Mouse (Mus musculus): ENCODE results near the gene Cyp11a1.

DNA sequence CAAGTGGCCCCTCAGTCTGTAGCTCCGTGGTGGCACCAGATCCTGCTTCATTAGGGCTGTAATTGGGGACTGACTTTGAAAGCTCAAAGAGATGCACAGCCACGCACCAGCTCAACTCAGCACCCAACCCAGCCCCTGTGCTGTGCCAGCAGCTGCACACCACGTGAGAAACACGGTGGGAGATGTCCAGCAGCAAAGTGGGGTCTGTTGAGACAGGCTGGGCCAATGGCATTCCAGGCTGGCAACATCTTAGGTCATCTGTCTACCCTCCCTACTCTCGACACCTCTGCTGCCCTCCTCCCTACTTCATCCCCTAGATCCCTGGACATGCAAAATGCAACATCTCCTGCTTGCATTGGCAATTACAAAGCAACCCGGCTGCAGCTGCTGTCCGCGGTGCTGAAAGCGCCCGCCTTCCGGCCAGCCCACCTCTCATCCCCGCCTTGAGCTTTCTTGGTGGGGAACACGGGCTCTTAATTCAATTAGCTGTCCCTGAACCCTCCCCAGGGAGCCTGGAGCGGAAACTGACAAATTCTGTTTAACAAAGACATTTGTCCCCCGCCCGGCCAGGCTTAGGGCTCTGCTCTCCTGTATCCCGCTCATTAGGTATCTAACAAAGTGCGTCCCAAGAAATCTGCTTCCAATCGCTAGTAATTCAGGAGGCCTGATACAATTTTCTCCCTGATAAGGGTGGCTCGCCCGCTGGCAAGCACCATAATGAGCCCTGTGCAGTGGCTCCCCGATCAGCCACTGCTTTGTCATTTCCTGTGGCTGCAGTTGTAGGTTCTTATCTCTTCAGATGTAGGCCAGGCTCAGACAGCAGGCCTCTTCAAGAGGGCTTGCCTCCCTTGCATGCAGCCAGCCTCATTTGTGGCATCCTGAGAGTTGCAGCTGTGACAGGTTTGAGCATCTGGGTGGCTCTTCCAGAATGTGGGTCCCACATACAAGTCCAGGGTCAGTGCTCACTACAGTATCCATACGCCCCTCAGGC lies 54.8 kb downstream of the Cyp11a1 start:
- TF ChIP-seq CTCF (IDR thresholded peaks at IDR 0.05; ENCODE audit: control insufficient read depth, insufficient read depth, insufficient read length) (no peak), MAX (IDR thresholded peaks at IDR 0.05) (no peak), USF1 (IDR thresholded peaks at IDR 0.05; ENCODE audit: low read depth) (no peak), CEBPB (IDR thresholded peaks at IDR 0.05; ENCODE audit: low read depth) (no peak)

All from C2C12 (cell line).